Mouse (Mus musculus) embryonic facial prominence, embryonic 15.5 days (tissue): Measurements from ENCODE around the gene Rasl10b. TPM values are rescaled to one million over a fixed set of nuclear protein-coding genes. Genes with fewer than 3 reads are reported as not detected.

Source experiments
- ATAC-seq: fragments of 200-750 bp; cut with Nextera tagmentation; 2 replicates; pipeline ENCODE4 v1.8.0; 2017; ENCODE audit warnings: low read depth, moderate TSS enrichment; ENCODE audit not compliant: insufficient number of reproducible peaks, low FRiP score, low TSS enrichment
- H3K27ac ChIP-seq: fragments of 300-500 bp; sonication (generic); replicated peaks from 2 replicates; pipeline ENCODE4 v1.5.1; 2015; ENCODE audit warnings: mild to moderate bottlenecking, inconsistent platforms
- H3K27me3 ChIP-seq: fragments of 300-500 bp; sonication (generic); 2 replicates; pipeline ENCODE4 v1.6.1; 2015; ENCODE audit warnings: inconsistent platforms
- H3K36me3 ChIP-seq: fragments of 300-500 bp; sonication (generic); 2 replicates; pipeline ENCODE4 v1.6.1; 2015; ENCODE audit warnings: mild to moderate bottlenecking, inconsistent platforms
- H3K4me1 ChIP-seq: fragments of 300-500 bp; sonication (generic); 2 replicates; pipeline ENCODE4 v1.6.1; 2015; ENCODE audit warnings: inconsistent platforms
- H3K4me2 ChIP-seq: fragments of 300-500 bp; sonication (generic); replicated peaks from 2 replicates; pipeline ENCODE4 v1.6.1; 2015; ENCODE audit warnings: mild to moderate bottlenecking, inconsistent platforms
- H3K4me3 ChIP-seq: fragments of 300-500 bp; sonication (generic); replicated peaks from 2 replicates; pipeline ENCODE4 v1.5.1; 2015; ENCODE audit warnings: mild to moderate bottlenecking, inconsistent platforms
- H3K9ac ChIP-seq: fragments of 300-500 bp; sonication (generic); 2 replicates; pipeline ENCODE4 v1.6.1; 2015; ENCODE audit warnings: inconsistent platforms
- H3K9me3 ChIP-seq: fragments of 300-500 bp; sonication (generic); replicated peaks from 2 replicates; pipeline ENCODE4 v1.6.1; 2016; ENCODE audit warnings: inconsistent platforms
- WGBS: fragments of 180-500 bp; shearing (Covaris S2); methylation state at CpG from one replicate; pipeline ENCODE4 v1.1.7; 2015; 5-methylcytosine and 5-hydroxymethylcytosine counted together
- polyA plus RNA-seq: library from polyadenylated mRNA; unstranded; fragments of >200 nt; fragmentation: Nextera tagmentation; extraction: Ambion mirVana; gene quantifications from 2 replicates; pipeline ENCODE4 v1.2.1, GENCODE M21; 2015

Rasl10b gene
- polyA plus RNA-seq: 3.2 and 3.9 TPM in 2 replicates

- WGBS: 2% methylated on average over 30 of the region's 44 CpGs
- Histone ChIP-seq H3K27ac (no peak within 1 kb of the TSS), H3K9ac (peak within 1 kb of the TSS; percentile 54), H3K36me3 (0 out of 2 replicates have a peak, but pooled peaks cover under 1% of the 10 kb centered on the region), H3K4me3 (peak within 1 kb of the TSS; percentile 73), H3K9me3 (no peaks in the 10 kb centered on the region), H3K27me3 (peaks cover 7% of the 10 kb centered on the region; the same call in 1 of the 2 replicates), H3K4me2 (peak within 1 kb of the TSS; percentile 91), H3K4me1 (peaks cover 13% of the 10 kb centered on the region)
- ATAC-seq: 0 out of 2 replicates have a peak, but pooled peaks have one; percentile 9
These were observed at the start of gene Rasl10b for GRCm38 (mm10) chr11:83409087-83409754. Rasl10b (plus strand) TSS chr11:83409137.

- ATAC-seq: no peak
- no peaks in the 10 kb centered on the region for H3K27me3 ChIP-seq
- no peak overlapping the region for H3K27ac ChIP-seq
- H3K4me1 ChIP-seq: no peaks in the 10 kb centered on the region
- no peak overlapping the region for H3K4me3 ChIP-seq
- H3K9me3 ChIP-seq: no peaks in the 10 kb centered on the region
- 94% methylated on average over 6 of the region's 6 CpGs for WGBS
- peaks cover 45% of the 10 kb centered on the region for H3K36me3 ChIP-seq
- no peak overlapping the region for H3K9ac ChIP-seq
- H3K4me2 ChIP-seq: no peak overlapping the region
These were observed 44.3 kb upstream of the Rasl10b start for GRCm38 (mm10) chr11:83364656-83365055.

GRCm38 (mm10) chr11:83371267-83371666 lies 37.7 kb upstream of the Rasl10b start:
- Histone ChIP-seq H3K4me1 (no peaks in the 10 kb centered on the region), H3K9ac (no peak overlapping the region), H3K4me3 (no peak overlapping the region), H3K36me3 (peaks cover 62% of the 10 kb centered on the region), H3K9me3 (no peaks in the 10 kb centered on the region), H3K27ac (no peak overlapping the region), H3K27me3 (no peaks in the 10 kb centered on the region), H3K4me2 (no peak overlapping the region)
- WGBS: 91% methylated on average over 4 of the region's 4 CpGs
- no peak for ATAC-seq

GRCm38 (mm10) chr11:83379745-83380341 lies 29.1 kb upstream of the Rasl10b start:
- Histone ChIP-seq H3K27me3 (no peaks in the 10 kb centered on the region), H3K27ac (no peak overlapping the region), H3K36me3 (peaks cover 23% of the 10 kb centered on the region), H3K9me3 (no peaks in the 10 kb centered on the region), H3K4me1 (no peaks in the 10 kb centered on the region), H3K9ac (no peak overlapping the region), H3K4me2 (no peak overlapping the region), H3K4me3 (no peak overlapping the region)
- no peak for ATAC-seq
- 89% methylated on average over 7 of the region's 7 CpGs for WGBS

- no peak overlapping the region for H3K4me2 ChIP-seq
- WGBS: 77% methylated on average over 9 of the region's 9 CpGs
- no peak for ATAC-seq
These were observed 25.9 kb upstream of the Rasl10b start for GRCm38 (mm10) chr11:83382876-83383531.

GRCm38 (mm10) chr11:83383532-83383887 lies 25.4 kb upstream of the Rasl10b start:
- H3K27ac ChIP-seq: no peak overlapping the region
- no peaks in the 10 kb centered on the region for H3K4me1 ChIP-seq
- no peak overlapping the region for H3K4me2 ChIP-seq
- no peaks in the 10 kb centered on the region for H3K9me3 ChIP-seq
- no peak overlapping the region for H3K4me3 ChIP-seq
- H3K27me3 ChIP-seq: no peaks in the 10 kb centered on the region
- no peak overlapping the region for H3K9ac ChIP-seq
- peaks cover 13% of the 10 kb centered on the region; the same call in 1 of the 2 replicates for H3K36me3 ChIP-seq
- no peak for ATAC-seq
- 91% methylated on average over 1 of the region's 1 CpGs for WGBS

More at GRCm38 (mm10) chr11:83382876-83383531, 25.9 kb upstream of the Rasl10b start:
- no peak overlapping the region for H3K4me3 ChIP-seq
- no peaks in the 10 kb centered on the region for H3K27me3 ChIP-seq
- peaks cover 13% of the 10 kb centered on the region; the same call in 1 of the 2 replicates for H3K36me3 ChIP-seq
- no peaks in the 10 kb centered on the region for H3K9me3 ChIP-seq
- H3K4me1 ChIP-seq: no peaks in the 10 kb centered on the region
- H3K9ac ChIP-seq: no peak overlapping the region
- H3K27ac ChIP-seq: no peak overlapping the region

- Histone ChIP-seq H3K9me3 (no peaks in the 10 kb centered on the region), H3K4me1 (no peaks in the 10 kb centered on the region), H3K36me3 (peaks cover 35% of the 10 kb centered on the region), H3K9ac (no peak overlapping the region), H3K27me3 (no peaks in the 10 kb centered on the region), H3K27ac (no peak overlapping the region), H3K4me3 (no peak overlapping the region), H3K4me2 (no peak overlapping the region)
- WGBS: 87% methylated on average over 4 of the region's 4 CpGs
- ATAC-seq: no peak
These were observed 15.9 kb upstream of the Rasl10b start for GRCm38 (mm10) chr11:83393062-83393461.

GRCm38 (mm10) chr11:83394802-83395439 lies 14.0 kb upstream of the Rasl10b start:
- H3K4me2 ChIP-seq: no peak overlapping the region
- H3K27ac ChIP-seq: no peak overlapping the region
- no peak overlapping the region for H3K4me3 ChIP-seq
- peaks cover 46% of the 10 kb centered on the region for H3K36me3 ChIP-seq
- no peaks in the 10 kb centered on the region for H3K9me3 ChIP-seq
- 46% methylated on average over 6 of the region's 6 CpGs for WGBS
- H3K4me1 ChIP-seq: no peaks in the 10 kb centered on the region
- H3K27me3 ChIP-seq: no peaks in the 10 kb centered on the region
- no peak overlapping the region for H3K9ac ChIP-seq
- no peak for ATAC-seq

- Histone ChIP-seq H3K27ac (no peak overlapping the region), H3K36me3 (peaks cover 31% of the 10 kb centered on the region), H3K4me3 (no peak overlapping the region), H3K4me1 (no peaks in the 10 kb centered on the region), H3K9ac (no peak overlapping the region), H3K9me3 (no peaks in the 10 kb centered on the region), H3K27me3 (no peaks in the 10 kb centered on the region), H3K4me2 (no peak overlapping the region)
- 81% methylated on average over 7 of the region's 7 CpGs for WGBS
- ATAC-seq: no peak
These were observed 11.3 kb upstream of the Rasl10b start for GRCm38 (mm10) chr11:83397626-83398025.

GRCm38 (mm10) chr11:83398724-83399123 lies 10.2 kb upstream of the Rasl10b start:
- Histone ChIP-seq H3K4me2 (no peak overlapping the region), H3K27me3 (no peaks in the 10 kb centered on the region), H3K9me3 (no peaks in the 10 kb centered on the region), H3K4me1 (no peaks in the 10 kb centered on the region), H3K27ac (no peak overlapping the region), H3K36me3 (peaks cover 33% of the 10 kb centered on the region), H3K9ac (no peak overlapping the region), H3K4me3 (no peak overlapping the region)
- ATAC-seq: no peak
- WGBS: 74% methylated on average over 5 of the region's 5 CpGs

GRCm38 (mm10) chr11:83403787-83404186 lies 5.2 kb upstream of the Rasl10b start:
- no peaks in the 10 kb centered on the region for H3K9me3 ChIP-seq
- no peak overlapping the region for H3K4me3 ChIP-seq
- 88% methylated on average over 7 of the region's 7 CpGs for WGBS
- no peaks in the 10 kb centered on the region for H3K27me3 ChIP-seq
- no peak overlapping the region for H3K27ac ChIP-seq
- ATAC-seq: no peak
- no peak overlapping the region for H3K9ac ChIP-seq
- H3K4me1 ChIP-seq: no peaks in the 10 kb centered on the region
- H3K4me2 ChIP-seq: no peak overlapping the region
- peaks cover 23% of the 10 kb centered on the region for H3K36me3 ChIP-seq
